Mouse (Mus musculus): Measurements from ENCODE around the gene Arid3a. TPM values are rescaled to one million over a fixed set of nuclear protein-coding genes. Genes with fewer than 3 reads are reported as not detected.
"Not testable (repeated sequence)": the region's sequence is repeated elsewhere in the genome, so short reads cannot be mapped to it uniquely, and the experiment has no call there.

Arid3a gene
- polyA plus RNA-seq, 1 experiment: 12.5 TPM

DNA sequence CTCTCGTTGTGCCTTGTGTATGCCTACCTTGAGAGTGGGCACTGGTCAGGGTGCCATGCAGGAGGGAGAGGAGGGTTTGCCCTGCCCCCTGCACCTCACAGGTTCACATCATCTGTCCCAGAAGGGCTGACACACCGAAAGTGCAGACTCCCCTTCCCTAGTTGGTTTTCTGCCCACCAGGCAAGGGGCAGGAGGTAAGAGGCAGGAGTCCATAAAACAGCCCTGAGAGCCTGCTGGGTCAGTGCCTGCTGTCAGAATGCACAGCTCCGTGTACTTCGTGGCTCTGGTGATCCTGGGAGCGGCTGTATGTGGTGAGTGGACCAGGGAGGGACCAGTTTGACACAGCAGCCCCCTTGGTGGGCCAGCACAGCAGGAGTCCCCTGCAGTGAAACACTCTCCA is 36.2 kb upstream of the Arid3a start, which contains the start of gene Cfd:
Cfd (plus strand) TSS at position 184 of the 400 bp plus-strand sequence.
- Histone ChIP-seq H3K27ac (ENCODE audit: control insufficient read depth, insufficient read depth, low read length) (no peak within 1 kb of the TSS), H3K27me3 (ENCODE audit: control insufficient read depth, insufficient read depth, low read length) (no peaks in the 10 kb centered on the region), H3K4me1 (replicated peaks; ENCODE audit: control insufficient read depth, insufficient read depth, low read length) (no peaks in the 10 kb centered on the region), H3K36me3 (ENCODE audit: control insufficient read depth, insufficient read depth, low read length) (no peaks in the 10 kb centered on the region), H3K4me3 (ENCODE audit: control insufficient read depth, insufficient read depth, low read length) (no peak within 1 kb of the TSS)
- 84% methylated on average over 5 of the region's 5 CpGs for WGBS
- no peak for TF ChIP-seq CTCF (IDR thresholded peaks at IDR 0.05; ENCODE audit: borderline replicate concordance, control insufficient read depth, extremely low read depth, insufficient read depth, low read length, poor library complexity)
- no peak for TF ChIP-seq POLR2A (IDR thresholded peaks at IDR 0.05; ENCODE audit: control insufficient read depth, extremely low read depth, insufficient read depth, low read length, poor library complexity)
- DNase-seq: no peak

DNA sequence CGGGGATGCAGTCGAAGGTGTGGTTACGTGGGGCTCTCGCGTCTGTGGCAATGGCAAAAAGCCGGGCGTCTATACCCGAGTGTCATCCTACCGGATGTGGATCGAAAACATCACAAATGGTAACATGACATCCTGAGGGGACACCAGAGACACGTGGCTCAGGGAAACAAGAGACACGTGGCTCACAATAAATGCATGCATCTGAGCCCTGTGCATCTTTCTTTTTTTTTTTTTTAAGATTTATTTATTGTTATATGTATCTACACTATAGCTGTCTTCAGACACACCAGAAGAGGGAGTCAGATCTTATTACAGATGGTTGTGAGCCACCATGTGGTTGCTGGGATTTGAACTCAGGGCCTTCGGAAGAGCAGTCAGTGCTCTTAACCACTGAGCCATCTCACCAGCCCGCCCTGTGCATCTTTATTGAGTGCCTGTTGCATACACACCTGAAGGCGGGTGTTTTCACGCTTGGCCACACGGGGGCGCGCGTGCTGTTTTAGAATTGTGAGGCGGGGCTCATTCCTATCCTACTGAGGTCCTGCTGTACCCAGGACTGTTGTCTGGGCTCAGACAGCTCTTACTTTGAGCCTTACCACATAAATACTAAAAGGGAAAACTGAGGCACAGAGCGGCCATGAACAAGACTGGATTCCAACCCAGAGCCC is 34.3 kb upstream of the Arid3a start:
- DNase-seq: peak; percentile 85
- WGBS: 47% methylated on average over 22 of the region's 22 CpGs
- H3K27ac ChIP-seq (ENCODE audit: control insufficient read depth, insufficient read depth, low read length): not testable (repeated sequence)

DNA sequence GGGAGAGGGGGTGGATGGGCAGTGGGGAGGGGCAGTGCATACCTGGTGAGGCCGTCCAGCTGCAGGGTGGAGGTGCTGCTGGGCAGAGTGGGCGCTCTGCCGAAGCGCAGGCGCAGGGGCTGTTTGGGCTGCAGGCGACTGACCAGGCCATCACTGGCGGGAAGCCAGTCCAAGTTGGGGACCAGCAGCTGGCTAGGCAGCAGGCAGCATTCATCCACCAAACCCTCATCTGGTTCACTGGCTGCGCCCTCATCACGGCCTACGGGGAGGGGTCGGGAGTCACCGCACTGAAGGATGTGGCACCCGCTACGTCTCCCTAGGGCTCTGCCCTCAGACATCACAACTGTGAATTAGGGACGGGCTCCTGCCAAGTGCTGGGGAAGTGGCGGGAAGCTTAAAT is 30.5 kb upstream of the Arid3a start:
- no peak for TF ChIP-seq POLR2A (IDR thresholded peaks at IDR 0.05; ENCODE audit: control insufficient read depth, extremely low read depth, insufficient read depth, low read length, poor library complexity)
- no peak for TF ChIP-seq CTCF (IDR thresholded peaks at IDR 0.05; ENCODE audit: borderline replicate concordance, control insufficient read depth, extremely low read depth, insufficient read depth, low read length, poor library complexity)
- no peaks in the 10 kb centered on the region for H3K27me3 ChIP-seq (ENCODE audit: control insufficient read depth, insufficient read depth, low read length)
- H3K36me3 ChIP-seq (ENCODE audit: control insufficient read depth, insufficient read depth, low read length): no peaks in the 10 kb centered on the region
- H3K4me1 ChIP-seq (replicated peaks; ENCODE audit: control insufficient read depth, insufficient read depth, low read length): no peaks in the 10 kb centered on the region; the same call in 1 of the 2 replicates
- no peak overlapping the region for H3K4me3 ChIP-seq (ENCODE audit: control insufficient read depth, insufficient read depth, low read length)
- WGBS: 93% methylated on average over 16 of the region's 16 CpGs
- H3K27ac ChIP-seq (ENCODE audit: control insufficient read depth, insufficient read depth, low read length): no peak overlapping the region
- DNase-seq: no peak

More for the DNA sequence above, 34.3 kb upstream of the Arid3a start:
- peak; percentile 88 for TF ChIP-seq CTCF (IDR thresholded peaks at IDR 0.05; ENCODE audit: borderline replicate concordance, control insufficient read depth, extremely low read depth, insufficient read depth, low read length, poor library complexity)
- not testable (repeated sequence) for H3K4me1 ChIP-seq (replicated peaks; ENCODE audit: control insufficient read depth, insufficient read depth, low read length); H3K36me3 ChIP-seq (ENCODE audit: control insufficient read depth, insufficient read depth, low read length); H3K4me3 ChIP-seq (ENCODE audit: control insufficient read depth, insufficient read depth, low read length); H3K27me3 ChIP-seq (ENCODE audit: control insufficient read depth, insufficient read depth, low read length)

DNA sequence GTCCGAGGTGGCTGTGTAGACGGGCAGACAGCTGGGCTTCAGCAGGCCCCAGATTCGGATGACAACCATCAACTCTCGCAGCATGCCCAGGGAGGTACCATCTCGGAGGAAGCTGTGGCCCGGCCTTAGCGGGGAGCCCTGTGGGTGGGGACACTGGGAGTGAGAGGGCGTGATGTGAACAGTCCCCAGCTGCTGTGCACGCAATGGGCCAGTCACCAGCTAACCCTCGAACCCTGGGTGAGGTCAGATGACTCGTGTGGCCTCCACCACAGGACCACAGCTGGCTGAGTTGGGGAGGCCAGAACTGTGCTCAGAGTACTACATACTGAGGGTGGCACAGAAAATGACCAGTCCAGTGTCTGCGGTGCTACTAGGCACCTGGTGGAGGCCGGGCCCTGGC is 30.0 kb upstream of the Arid3a start:
- Histone ChIP-seq H3K4me3 (ENCODE audit: control insufficient read depth, insufficient read depth, low read length) (no peak overlapping the region), H3K36me3 (ENCODE audit: control insufficient read depth, insufficient read depth, low read length) (no peaks in the 10 kb centered on the region), H3K27me3 (ENCODE audit: control insufficient read depth, insufficient read depth, low read length) (no peaks in the 10 kb centered on the region), H3K4me1 (replicated peaks; ENCODE audit: control insufficient read depth, insufficient read depth, low read length) (no peaks in the 10 kb centered on the region; the same call in 1 of the 2 replicates), H3K27ac (ENCODE audit: control insufficient read depth, insufficient read depth, low read length) (no peak overlapping the region)
- WGBS: 80% methylated on average over 13 of the region's 13 CpGs
- no peak for DNase-seq
- TF ChIP-seq POLR2A (IDR thresholded peaks at IDR 0.05; ENCODE audit: control insufficient read depth, extremely low read depth, insufficient read depth, low read length, poor library complexity): no peak
- no peak for TF ChIP-seq CTCF (IDR thresholded peaks at IDR 0.05; ENCODE audit: borderline replicate concordance, control insufficient read depth, extremely low read depth, insufficient read depth, low read length, poor library complexity)

DNA sequence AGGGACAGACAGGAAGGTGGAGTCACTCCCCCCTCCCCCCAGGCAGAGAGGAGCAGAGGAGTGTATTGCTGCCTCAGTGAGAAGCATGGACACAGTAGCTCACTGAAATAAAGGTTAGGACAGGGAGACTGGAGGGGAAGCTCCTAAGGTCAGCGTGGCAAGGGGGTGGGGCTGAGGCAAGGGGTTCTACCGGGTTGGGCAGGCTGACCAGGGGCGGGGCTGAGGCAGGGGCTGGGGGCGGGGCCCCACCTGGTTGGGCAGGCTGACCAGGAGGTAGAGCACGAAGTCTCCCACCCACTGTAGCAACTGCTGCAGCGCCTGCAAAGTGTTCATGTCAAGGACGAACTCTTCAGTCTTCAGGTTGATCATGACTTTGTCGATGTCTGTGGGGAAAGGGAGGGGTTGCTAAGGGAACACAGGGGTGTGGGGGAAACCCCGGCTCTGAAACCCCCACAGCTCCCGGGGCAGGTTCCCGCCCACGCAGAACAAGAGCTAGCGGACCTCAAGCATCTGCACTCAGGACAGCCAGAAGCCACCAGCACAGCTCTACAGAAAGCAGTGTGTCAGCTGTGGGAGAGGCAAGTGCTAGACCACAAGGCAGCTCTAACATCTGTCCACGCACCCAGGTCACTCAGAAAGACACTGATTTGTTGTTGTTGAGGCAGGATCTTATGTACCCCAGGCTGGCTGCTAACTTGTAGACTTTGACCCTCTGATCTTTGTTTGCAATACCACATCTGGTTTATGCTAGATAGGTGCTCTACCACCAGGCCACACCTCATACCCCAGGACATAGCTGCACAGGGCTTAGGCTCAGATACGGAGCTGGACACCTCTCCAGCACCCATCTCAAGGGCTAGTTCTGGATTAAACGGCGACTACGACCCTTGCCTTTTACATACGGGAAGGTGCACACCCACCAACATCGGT is 29.3 kb upstream of the Arid3a start:
- H3K4me3 ChIP-seq (ENCODE audit: control insufficient read depth, insufficient read depth, low read length): no peak overlapping the region
- no peak for DNase-seq
- 73% methylated on average over 20 of the region's 20 CpGs for WGBS
- H3K27me3 ChIP-seq (ENCODE audit: control insufficient read depth, insufficient read depth, low read length): no peaks in the 10 kb centered on the region
- H3K36me3 ChIP-seq (ENCODE audit: control insufficient read depth, insufficient read depth, low read length): no peaks in the 10 kb centered on the region
- H3K4me1 ChIP-seq (replicated peaks; ENCODE audit: control insufficient read depth, insufficient read depth, low read length): no peaks in the 10 kb centered on the region; the same call in 1 of the 2 replicates
- TF ChIP-seq POLR2A (IDR thresholded peaks at IDR 0.05; ENCODE audit: control insufficient read depth, extremely low read depth, insufficient read depth, low read length, poor library complexity) (no peak), CTCF (IDR thresholded peaks at IDR 0.05; ENCODE audit: borderline replicate concordance, control insufficient read depth, extremely low read depth, insufficient read depth, low read length, poor library complexity) (no peak)
- no peak overlapping the region for H3K27ac ChIP-seq (ENCODE audit: control insufficient read depth, insufficient read depth, low read length)

DNA sequence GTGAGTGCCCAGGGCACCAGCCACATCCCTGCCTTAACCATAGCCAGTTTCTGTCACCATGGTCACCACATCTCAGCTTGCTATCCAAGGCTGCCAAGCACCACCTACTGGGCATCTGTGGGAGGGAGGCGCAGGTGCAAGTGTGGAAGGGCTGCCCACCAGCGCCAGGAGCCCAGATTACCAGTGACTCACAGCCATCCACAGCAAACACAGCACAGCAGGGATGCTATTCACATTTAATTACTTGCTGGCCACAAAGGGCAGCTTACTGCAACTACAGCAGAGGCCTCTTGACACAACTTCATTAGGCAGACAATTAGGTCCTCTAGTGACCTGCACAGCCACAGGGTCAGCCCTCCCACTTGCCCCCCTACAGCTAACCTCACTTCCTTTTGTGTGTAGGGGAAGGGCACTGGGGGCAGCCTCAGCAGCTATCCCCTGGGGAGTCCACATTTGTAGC is 25.9 kb upstream of the Arid3a start:
- H3K4me1 ChIP-seq (replicated peaks; ENCODE audit: control insufficient read depth, insufficient read depth, low read length): no peaks in the 10 kb centered on the region; the same call in 1 of the 2 replicates
- TF ChIP-seq POLR2A (IDR thresholded peaks at IDR 0.05; ENCODE audit: control insufficient read depth, extremely low read depth, insufficient read depth, low read length, poor library complexity) (no peak), CTCF (IDR thresholded peaks at IDR 0.05; ENCODE audit: borderline replicate concordance, control insufficient read depth, extremely low read depth, insufficient read depth, low read length, poor library complexity) (no peak)
- WGBS: 85% methylated on average over 2 of the region's 2 CpGs
- H3K27me3 ChIP-seq (ENCODE audit: control insufficient read depth, insufficient read depth, low read length): no peaks in the 10 kb centered on the region
- DNase-seq: no peak
- H3K36me3 ChIP-seq (ENCODE audit: control insufficient read depth, insufficient read depth, low read length): no peaks in the 10 kb centered on the region
- H3K4me3 ChIP-seq (ENCODE audit: control insufficient read depth, insufficient read depth, low read length): no peak overlapping the region
- no peak overlapping the region for H3K27ac ChIP-seq (ENCODE audit: control insufficient read depth, insufficient read depth, low read length)
